Mouse (Mus musculus) hindbrain, embryonic 10.5 days (tissue): ENCODE measurements around the gene Fgr. TPM values are rescaled to one million over a fixed set of nuclear protein-coding genes. Genes with fewer than 3 reads are reported as not detected.

ENCODE experiments used
- DNase-seq: peaks from one replicate; pipeline ENCODE4 v3.0.0-alpha.2; 2017; ENCODE audit warnings: low spot score
- H3K27ac ChIP-seq: fragments of 300-500 bp; sonication (generic); 2 replicates; pipeline ENCODE4 v1.5.1; 2016; ENCODE audit warnings: mild to moderate bottlenecking, moderate library complexity
- H3K27me3 ChIP-seq: fragments of 300-500 bp; sonication (generic); 2 replicates; pipeline ENCODE4 v1.6.1; 2016; ENCODE audit warnings: mild to moderate bottlenecking; ENCODE audit not compliant: poor library complexity, insufficient read depth, severe bottlenecking
- H3K36me3 ChIP-seq: fragments of 300-500 bp; sonication (generic); 2 replicates; pipeline ENCODE4 v1.6.1; 2016; ENCODE audit warnings: mild to moderate bottlenecking, moderate library complexity
- H3K4me1 ChIP-seq: fragments of 300-500 bp; sonication (generic); replicated peaks from 2 replicates; pipeline ENCODE4 v1.6.1; 2016; ENCODE audit warnings: mild to moderate bottlenecking
- H3K4me3 ChIP-seq: fragments of 300-500 bp; sonication (generic); 2 replicates; pipeline ENCODE4 v1.5.1; 2016; ENCODE audit warnings: mild to moderate bottlenecking, moderate library complexity
- H3K9me3 ChIP-seq: fragments of 300-500 bp; sonication (generic); 2 replicates; pipeline ENCODE4 v1.6.1; 2016; ENCODE audit warnings: mild to moderate bottlenecking, moderate library complexity
- WGBS: fragments of 180-500 bp; shearing (Covaris S2); methylation state at CpG from one replicate; pipeline ENCODE4 v1.1.7; 2016; 5-methylcytosine and 5-hydroxymethylcytosine counted together
- polyA plus RNA-seq: library from polyadenylated mRNA; unstranded; fragments of >200 nt; fragmentation: Nextera tagmentation; extraction: Ambion mirVana; gene quantifications from 2 replicates; pipeline ENCODE4 v1.2.1, GENCODE M21; 2016

Fgr gene
- polyA plus RNA-seq, 1 experiment from 2014 or later = not detected

DNA sequence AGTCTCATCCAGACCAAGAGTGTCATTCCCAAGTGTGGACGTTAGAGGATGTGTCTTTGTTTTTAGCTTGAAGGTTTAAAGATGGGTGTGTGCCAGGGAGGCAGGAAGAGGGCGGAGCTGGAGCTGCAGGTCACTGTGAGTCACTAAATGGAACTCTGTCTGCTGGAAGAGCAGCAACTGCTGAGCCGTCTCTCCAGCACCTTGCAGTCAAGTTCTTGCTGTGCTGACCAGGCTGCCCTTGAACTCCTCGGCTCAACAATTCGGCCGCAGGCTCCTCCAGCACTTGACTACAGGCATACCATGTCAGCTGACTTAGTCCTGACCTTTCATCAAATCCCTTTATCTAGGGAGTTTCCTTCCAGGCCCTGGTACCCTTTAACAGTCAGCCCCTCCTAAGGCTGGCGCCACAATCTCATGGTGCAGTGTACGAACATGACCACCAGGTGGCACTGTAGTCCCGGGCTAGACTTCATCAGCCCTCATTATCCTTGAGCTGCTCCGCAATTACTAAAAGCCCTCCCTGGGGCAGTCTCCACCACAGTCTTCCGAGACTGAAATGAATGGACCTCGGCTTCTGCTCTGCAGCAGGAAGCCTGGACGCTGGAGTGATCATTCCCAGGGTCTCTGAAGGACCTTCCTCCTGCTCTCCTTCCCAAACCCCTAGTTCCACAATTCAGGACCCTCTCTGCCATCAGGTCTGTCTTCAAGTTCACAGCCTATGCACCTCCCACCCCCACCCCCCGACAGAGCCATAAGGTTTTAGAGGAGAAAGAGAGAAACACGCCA is 28.4 kb upstream of the Fgr start:
- peak; percentile 89 for DNase-seq
- Histone ChIP-seq H3K9me3 (no peaks in the 10 kb centered on the region), H3K36me3 (no peaks in the 10 kb centered on the region), H3K27me3 (peaks cover 29% of the 10 kb centered on the region), H3K27ac (peak overlapping the region; percentile 89), H3K4me1 (peaks cover 43% of the 10 kb centered on the region), H3K4me3 (peak overlapping the region; percentile 44)
- 6% methylated on average over 15 of the region's 15 CpGs for WGBS

DNA sequence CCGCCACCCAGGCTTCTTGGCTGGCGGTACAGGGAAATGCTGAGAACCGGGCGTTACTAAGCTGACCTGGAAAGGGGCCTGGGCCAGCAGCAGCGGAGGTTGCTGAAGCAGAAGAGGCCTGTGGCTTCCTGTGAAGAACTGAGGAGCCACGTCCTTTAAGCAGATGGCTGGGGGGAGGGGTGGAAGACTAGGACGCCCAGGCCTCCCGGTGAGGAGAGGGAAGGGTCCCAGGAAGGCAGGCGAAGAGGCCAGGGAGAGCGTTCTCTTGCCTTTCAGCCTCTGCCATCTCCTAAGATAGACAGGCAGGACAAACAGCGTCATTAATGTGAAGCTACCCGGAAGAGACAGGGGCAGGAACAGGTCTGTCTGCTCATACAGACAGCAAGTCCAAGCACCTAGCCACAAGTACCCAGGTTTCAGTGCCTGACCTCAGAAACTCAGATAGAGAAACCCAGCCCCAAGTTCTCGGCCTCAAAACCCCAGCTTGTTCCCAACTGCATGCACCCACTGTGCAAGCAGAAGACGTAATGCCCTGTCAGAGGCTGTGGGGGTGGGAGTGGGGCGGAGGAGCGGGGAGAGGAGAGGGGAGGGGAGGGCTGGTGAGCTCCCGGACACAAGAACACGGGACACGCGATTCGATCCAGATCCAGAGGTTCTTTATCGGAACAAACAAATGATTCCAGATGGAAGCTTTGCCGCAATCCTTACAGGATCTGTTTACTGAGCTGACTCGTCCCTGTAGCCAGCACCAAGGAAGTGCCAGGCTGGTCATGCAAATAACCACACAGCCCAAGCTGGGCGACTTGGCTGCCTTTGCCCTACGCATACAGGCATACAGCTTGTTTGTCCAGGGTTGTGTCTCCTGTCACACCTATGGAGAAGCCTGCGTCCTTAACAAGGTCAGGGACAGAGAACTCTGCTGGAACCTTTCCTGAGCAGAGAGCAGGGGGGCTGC is 27.6 kb upstream of the Fgr start:
- peak; percentile 72 for DNase-seq
- WGBS = 14% methylated on average over 27 of the region's 27 CpGs
- Histone ChIP-seq H3K27me3 (peaks cover 20% of the 10 kb centered on the region), H3K4me3 (peak overlapping the region; percentile 44), H3K36me3 (no peaks in the 10 kb centered on the region), H3K27ac (peak overlapping the region; percentile 89), H3K4me1 (peaks cover 39% of the 10 kb centered on the region), H3K9me3 (no peaks in the 10 kb centered on the region)

DNA sequence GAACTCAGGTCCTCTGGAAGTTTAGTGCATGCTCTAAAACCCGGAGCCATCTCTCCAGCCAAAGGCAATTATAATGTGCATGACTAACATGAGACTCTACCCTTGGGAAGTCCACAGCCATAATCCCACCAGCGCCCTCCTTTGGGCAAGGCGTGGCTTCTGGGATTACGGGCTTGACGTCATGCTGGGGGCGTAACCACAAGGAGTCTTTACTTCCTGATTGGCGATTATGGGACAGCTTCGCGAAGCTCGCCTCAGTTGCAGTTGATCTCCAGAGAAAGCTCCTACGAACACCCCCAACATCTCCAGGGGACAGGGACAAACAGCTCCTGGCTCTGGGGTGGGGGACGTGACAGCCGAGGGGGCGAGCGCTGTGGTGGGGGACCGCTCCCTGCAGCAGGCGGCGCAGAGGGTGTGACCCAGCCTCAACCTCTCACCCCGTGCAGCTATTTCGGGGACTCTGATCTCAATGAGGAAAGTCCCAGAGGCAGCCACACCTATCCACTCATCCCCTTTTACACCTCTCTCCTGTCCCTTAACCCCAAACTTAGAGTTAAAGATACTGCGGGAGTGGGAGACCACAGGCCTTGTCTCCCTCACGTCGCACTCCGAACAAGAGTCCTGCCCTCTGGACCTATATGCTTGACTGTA is 23.9 kb upstream of the Fgr start:
- H3K9me3 ChIP-seq = no peaks in the 10 kb centered on the region
- peak overlapping the region; percentile 41 for H3K4me3 ChIP-seq
- H3K27ac ChIP-seq = 0 out of 2 replicates have a peak overlapping the region, but pooled peaks have one; percentile 30
- peaks cover 42% of the 10 kb centered on the region for H3K4me1 ChIP-seq
- H3K27me3 ChIP-seq = peaks cover 14% of the 10 kb centered on the region; the same call in 1 of the 2 replicates
- DNase-seq = peak; percentile 46
- 17% methylated on average over 24 of the region's 24 CpGs for WGBS
- no peaks in the 10 kb centered on the region for H3K36me3 ChIP-seq

DNA sequence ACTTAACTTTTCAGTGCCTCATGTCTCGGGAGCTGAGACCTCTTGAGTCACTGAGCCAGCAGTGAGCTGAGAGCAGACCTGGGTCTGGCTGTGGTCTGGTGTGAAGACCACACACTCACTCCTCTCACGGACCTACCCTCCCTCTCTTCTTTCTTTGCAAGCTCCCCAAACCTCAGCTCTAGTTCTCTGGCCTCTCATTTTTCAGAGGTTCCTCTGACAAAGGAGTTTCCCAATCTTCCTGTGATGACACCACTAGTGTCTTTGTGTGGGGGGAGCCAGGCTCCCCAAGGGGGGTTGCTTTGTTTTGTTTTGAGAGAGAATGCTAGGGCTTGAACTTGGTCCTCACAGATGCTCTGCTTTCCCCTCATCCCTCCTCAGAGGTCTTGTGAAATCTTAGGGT is 22.9 kb upstream of the Fgr start:
- Histone ChIP-seq H3K4me3 (no peak overlapping the region), H3K36me3 (no peaks in the 10 kb centered on the region), H3K27me3 (peaks cover 14% of the 10 kb centered on the region; the same call in 1 of the 2 replicates), H3K4me1 (peaks cover 42% of the 10 kb centered on the region), H3K9me3 (no peaks in the 10 kb centered on the region), H3K27ac (no peak overlapping the region)
- WGBS = 43% methylated on average over 2 of the region's 2 CpGs
- no peak for DNase-seq

DNA sequence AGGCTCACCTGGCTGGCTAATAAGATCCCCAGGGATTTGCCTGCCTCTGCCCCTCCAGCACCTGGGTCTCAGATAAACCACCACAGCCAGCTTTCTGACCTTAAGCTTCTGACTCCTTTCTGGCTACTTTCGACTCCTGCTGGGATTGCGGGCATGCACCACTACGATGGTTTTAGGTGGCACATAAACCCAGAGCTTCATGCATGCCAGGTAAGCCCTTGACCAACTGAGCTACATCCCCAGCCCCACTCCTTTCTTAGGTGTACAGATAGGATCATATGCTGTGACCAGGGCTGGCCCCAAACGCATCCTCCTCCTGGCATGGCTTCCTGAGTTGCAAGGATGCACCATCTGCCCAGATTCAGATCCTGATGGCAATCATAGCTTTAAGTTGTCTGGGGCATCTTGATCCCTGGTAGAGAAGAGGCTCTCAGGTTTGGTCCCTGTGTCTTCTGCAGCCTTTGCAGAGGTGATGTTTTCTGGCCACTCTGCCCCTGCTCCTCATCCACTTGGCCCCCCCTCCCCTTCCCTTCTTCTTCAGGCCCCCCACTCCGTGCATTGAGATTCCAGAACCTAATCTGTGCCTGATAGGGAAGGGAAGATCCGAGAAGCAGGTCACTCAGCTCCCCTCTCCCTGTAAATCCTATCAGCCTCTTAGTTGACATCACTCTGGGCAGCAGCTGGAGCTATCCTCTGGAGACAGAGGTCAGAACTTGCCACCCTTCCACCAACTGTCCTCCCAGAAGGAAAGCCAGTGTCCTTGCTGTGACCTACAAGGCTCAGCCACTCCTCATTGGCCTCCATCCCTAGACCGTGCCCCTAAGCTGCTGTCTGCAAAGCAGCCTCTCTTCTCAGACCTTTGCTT is 19.1 kb upstream of the Fgr start:
- no peaks in the 10 kb centered on the region for H3K36me3 ChIP-seq
- H3K27ac ChIP-seq = peak overlapping the region; percentile 74
- no peak overlapping the region for H3K4me3 ChIP-seq
- no peak for DNase-seq
- WGBS = 71% methylated on average over 7 of the region's 7 CpGs
- peaks cover 47% of the 10 kb centered on the region for H3K4me1 ChIP-seq
- H3K27me3 ChIP-seq = peaks cover under 1% of the 10 kb centered on the region; the same call in 1 of the 2 replicates
- H3K9me3 ChIP-seq = no peaks in the 10 kb centered on the region

DNA sequence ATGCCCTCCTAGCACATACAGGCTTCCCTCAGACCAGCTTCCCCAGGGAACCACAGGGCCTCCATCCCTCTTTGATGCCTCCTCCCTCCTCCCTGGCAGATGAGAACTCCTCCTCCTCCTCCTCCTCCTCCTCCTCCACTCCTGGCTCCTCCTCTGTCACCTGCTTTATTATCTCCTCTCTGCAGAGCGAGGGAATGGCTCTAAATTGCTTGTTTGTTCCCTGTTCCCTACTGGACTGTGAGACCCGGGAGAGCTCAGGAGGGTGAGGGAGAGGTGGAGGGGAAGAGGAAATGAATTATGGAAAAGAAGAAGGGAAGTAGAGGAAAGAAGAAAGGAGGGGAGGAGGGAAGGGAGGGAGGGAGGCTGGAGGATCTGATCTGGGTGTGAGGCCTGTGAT is 18.5 kb upstream of the Fgr start:
- H3K4me3 ChIP-seq = no peak overlapping the region
- DNase-seq = no peak
- H3K36me3 ChIP-seq = no peaks in the 10 kb centered on the region
- H3K4me1 ChIP-seq = peaks cover 47% of the 10 kb centered on the region
- H3K27ac ChIP-seq = peak overlapping the region; percentile 74
- no peaks in the 10 kb centered on the region for H3K9me3 ChIP-seq
- WGBS = 39% methylated on average over 2 of the region's 2 CpGs
- no peaks in the 10 kb centered on the region for H3K27me3 ChIP-seq

DNA sequence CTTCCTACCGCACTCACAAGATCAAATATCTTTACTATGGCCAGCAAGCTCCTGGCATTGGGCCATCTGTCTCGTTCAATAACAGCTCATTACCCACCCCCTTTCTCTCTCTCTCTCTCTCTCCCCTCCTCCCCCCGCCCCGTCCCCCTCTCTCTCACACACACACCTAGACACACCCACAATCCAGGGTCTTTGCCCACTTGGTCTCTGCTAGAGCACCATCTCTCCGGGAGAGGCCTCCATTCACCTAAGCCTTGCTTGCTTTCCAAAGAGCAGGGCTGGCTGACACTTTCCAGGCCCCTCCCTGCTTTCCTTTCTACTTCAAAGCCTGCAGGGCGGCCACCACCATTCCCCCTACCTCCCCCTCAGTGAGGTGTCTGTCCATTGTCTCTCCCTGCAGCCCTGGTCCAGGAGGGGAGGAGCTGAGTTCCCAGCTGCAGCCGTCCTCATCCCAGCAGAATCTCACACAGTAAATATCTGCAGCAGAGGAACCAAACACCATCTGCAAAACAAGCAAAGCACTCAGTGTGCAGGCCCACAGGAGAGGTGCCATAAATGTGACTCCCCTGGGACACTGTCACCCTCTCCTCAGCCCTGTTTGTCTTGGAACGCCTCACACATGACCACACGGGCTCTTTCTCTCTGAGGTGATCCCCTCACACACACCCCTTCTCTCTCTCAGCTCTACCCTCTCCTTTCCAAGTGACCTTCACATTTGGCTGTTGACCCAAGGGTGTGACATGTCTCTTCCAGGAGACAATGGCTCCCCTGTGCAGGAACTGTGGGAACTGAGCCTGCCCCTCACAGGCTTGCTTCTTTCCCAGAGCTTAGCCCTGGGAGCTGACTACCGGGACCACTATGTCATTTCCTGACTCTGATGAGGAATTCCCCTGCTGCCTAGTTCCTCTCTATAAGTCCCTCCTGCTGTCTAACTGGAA is 14.9 kb upstream of the Fgr start:
- Histone ChIP-seq H3K36me3 (no peaks in the 10 kb centered on the region), H3K4me3 (peak overlapping the region; percentile 30), H3K4me1 (peaks cover 69% of the 10 kb centered on the region), H3K27ac (peak overlapping the region; percentile 92), H3K27me3 (no peaks in the 10 kb centered on the region), H3K9me3 (no peaks in the 10 kb centered on the region)
- whole genome bisulfite sequencing = 3% methylated on average over 10 of the region's 10 CpGs
- DNase-seq = peak; percentile 74

DNA sequence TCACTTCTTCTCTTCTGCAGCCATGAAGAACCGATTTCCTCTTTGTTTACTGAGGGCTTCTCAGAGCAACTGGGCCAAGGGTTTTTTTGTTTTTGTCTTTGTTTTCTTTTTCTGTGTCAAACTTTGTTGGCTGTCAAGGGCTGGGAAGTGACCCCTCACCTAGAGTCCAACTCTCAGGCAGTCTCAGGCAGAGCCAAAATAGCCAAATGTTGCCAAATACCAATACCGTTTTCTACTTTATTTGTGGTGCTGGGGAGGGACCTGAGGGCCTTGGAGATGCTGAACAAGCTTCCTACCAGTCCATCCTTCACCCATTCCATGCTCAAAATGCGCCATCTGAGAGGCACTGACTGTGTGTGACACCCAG is 14.2 kb upstream of the Fgr start:
- DNase-seq = no peak
- Histone ChIP-seq H3K4me3 (peak overlapping the region; percentile 30; the same call in 1 of the 2 replicates), H3K27ac (peak overlapping the region; percentile 92), H3K36me3 (no peaks in the 10 kb centered on the region), H3K9me3 (no peaks in the 10 kb centered on the region), H3K27me3 (no peaks in the 10 kb centered on the region; the same call in 1 of the 2 replicates), H3K4me1 (peaks cover 71% of the 10 kb centered on the region)
- WGBS = 40% methylated on average over 3 of the region's 3 CpGs

DNA sequence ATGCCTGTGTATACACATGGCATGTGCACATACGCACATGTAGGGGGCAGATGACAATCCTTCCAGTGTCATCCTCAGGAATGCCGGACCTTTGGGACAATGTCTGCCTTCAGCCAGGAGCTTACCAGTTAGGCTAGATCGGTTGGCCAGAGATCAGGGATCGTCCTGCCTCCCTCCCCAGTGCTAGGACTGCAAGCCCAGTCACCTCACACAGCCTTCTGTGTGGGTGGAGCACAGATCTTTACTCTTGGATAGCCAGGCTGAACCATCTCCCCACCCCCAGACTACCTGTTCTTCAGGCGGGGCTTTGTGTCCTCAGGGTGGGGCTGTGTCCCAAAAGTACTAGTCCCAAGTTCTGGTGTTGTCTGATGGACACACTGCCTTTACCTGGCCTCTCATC is 13.6 kb upstream of the Fgr start:
- no peaks in the 10 kb centered on the region; the same call in 1 of the 2 replicates for H3K27me3 ChIP-seq
- 64% methylated on average over 5 of the region's 5 CpGs for WGBS
- no peaks in the 10 kb centered on the region for H3K36me3 ChIP-seq
- DNase-seq = no peak
- no peak overlapping the region for H3K4me3 ChIP-seq
- H3K9me3 ChIP-seq = no peaks in the 10 kb centered on the region
- H3K27ac ChIP-seq = peak overlapping the region; percentile 92
- peaks cover 67% of the 10 kb centered on the region for H3K4me1 ChIP-seq

DNA sequence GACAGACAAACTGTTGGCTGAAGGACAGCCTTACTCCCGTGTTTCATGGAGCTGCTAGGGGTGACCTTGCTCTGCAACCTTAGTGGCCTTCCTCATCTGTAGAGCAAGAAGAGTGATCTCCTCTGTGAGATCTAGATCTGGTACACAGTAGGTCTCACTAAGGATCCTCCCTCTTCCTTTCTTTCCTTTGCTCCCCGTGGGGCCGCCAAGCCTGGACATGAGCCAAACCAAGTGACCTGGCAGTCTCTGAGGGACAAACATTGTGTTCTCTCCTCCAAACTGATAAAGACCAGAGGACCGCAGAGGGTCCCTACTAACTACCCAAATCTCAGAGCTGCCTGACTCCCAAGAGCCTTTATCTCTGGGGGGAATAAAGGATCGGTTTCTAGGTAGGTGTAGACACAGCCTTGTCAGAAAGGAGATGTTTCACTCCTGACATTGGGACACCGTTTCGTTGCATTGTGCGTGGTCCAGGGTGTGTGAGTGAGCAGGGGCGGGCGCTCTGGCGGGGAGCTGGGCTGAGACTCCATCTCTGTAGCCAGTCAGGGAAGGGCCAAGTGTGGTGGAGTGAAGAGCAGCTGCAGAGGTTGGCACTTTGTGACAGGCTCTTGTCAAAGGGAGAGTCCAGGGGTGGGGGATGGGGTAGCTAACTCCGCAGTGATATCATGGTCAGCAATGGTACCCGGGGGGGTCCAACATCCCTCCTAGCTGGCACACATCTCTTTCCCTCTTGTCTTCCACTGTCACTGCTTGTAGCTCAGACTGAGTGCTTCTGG is 12.8 kb upstream of the Fgr start:
- no peaks in the 10 kb centered on the region; the same call in 1 of the 2 replicates for H3K27me3 ChIP-seq
- H3K4me1 ChIP-seq = peaks cover 60% of the 10 kb centered on the region
- no peaks in the 10 kb centered on the region for H3K36me3 ChIP-seq
- H3K9me3 ChIP-seq = no peaks in the 10 kb centered on the region
- 64% methylated on average over 13 of the region's 13 CpGs for WGBS
- no peak for DNase-seq
- H3K27ac ChIP-seq = peak overlapping the region; percentile 92
- H3K4me3 ChIP-seq = no peak overlapping the region
